Mouse (Mus musculus): ENCODE results near the gene Tmem191c. TPM values are rescaled to one million over a fixed set of nuclear protein-coding genes. Genes with fewer than 3 reads are reported as not detected.

The Tmem191c gene
- polyA plus RNA-seq, 1 experiment = 351 TPM

DNA sequence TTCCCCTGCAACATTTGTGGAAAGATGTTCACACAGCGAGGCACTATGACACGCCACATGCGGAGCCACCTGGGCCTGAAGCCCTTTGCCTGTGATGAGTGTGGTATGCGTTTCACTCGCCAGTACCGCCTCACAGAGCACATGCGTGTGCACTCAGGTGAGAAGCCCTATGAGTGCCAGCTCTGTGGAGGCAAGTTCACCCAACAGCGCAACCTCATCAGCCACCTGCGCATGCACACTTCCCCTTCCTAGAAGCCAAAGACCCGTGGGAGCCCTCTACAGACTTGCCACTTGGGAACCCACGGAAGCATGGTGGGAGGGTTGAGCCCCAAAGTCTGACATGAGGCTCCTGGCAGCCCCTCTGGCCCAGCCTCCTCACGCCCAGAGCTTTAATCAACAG is 17.0 kb upstream of the Tmem191c start:
- no peak for DNase-seq (ENCODE audit: extremely low spot score in 1 of 2, low spot score in 1 of 2)

DNA sequence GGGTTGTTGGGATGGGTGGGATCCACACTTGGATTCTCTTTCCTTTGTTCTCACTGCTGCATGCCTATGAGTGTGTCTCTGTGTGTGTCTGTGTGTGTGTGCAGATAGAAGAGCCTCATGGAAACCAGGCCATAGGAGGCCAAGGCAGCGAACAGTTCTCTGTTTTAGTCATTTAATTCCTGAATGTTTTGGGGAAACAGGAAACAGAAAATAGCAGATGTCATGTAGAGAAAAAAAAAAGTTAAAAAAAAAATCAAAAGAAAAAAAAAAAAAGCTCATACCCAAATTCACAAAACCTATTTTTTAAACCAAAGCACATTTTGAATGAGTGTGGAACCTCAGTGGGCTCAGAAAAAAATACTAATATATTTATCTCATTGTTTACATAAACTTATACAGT is 14.5 kb upstream of the Tmem191c start:
- DNase-seq (ENCODE audit: extremely low spot score in 1 of 2, low spot score in 1 of 2) = no peak

DNA sequence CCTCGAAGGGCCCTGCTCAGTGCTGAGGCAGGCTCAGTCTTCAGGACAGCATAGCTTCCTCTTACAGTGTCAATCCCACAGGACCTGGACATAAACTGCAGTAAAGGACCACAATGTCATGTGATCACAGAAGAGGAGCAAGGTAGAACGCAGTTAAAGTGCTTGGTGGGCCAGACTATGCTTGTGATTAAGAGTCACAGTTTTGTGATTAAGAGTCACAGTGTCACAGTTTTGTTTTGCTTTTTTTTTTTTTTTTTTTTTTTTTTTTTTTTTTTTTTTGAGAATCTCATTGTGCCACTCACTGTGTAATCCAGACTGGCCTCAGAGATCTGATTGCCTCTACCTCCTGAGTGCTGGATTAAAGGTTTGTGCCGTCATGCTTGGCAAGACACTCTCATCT is 9.8 kb upstream of the Tmem191c start:
- no peak for DNase-seq (ENCODE audit: extremely low spot score in 1 of 2, low spot score in 1 of 2)

DNA sequence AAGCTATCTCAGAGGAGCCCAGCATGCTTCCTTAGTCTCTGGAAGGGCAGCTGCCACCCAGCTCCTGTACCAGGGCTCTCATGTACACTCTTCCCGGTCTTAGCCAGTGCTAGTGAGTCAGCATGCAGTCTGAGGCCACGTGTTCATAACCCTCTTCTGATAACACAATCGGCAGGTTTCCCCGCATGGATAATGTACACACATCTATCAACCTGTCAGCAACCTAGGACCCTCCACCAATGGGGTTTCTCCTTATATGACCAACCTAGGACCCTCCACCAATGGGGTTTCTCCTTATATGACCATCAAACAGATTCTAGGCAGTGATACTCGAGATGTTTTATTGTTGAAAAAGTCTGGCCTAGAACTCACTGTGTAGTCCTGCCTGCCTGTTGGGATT is 7.9 kb upstream of the Tmem191c start:
- DNase-seq (ENCODE audit: extremely low spot score in 1 of 2, low spot score in 1 of 2) = no peak

DNA sequence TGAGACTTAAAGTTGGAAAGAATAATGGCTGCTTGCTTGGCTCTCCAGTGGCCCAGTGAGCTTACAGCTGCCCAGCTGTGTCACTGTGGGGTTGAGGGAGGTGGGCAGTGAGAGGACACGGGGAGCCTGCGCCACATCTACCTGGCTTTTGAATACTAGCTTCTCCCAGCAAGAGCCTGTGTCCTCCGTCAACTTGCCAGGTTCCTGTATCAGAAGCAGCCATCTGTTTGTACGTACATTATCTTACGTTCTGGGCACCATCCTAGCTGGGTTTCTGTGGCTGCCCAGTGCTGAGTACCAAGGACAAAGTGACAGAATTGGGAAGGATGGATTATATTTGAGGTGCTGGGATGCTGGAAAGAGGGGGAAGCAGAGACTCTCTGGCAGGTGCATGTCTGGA is 6.0 kb upstream of the Tmem191c start:
- no peak for DNase-seq (ENCODE audit: extremely low spot score in 1 of 2, low spot score in 1 of 2)

DNA sequence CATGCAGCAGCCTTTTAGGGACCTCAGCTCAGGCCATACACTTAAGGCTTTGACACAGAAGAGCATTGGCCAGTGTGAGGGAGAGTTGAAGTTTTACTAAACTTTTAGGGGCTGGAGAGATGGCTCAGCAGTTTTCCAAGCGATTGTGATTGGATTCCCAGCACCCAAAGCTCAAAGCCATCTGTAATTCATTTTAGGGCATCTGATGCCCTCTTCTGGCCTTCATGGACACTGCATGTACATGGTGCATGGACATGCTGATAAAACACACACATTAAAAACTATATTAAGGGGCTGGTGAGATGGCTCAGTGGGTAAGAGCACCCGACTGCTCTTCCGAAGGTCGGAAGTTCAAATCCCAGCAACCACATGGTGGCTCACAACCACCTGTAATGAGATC is 4.8 kb upstream of the Tmem191c start:
- peak in 1 of 2 experiments; percentile 58 for DNase-seq (ENCODE audit: extremely low spot score in 1 of 2, low spot score in 1 of 2)

DNA sequence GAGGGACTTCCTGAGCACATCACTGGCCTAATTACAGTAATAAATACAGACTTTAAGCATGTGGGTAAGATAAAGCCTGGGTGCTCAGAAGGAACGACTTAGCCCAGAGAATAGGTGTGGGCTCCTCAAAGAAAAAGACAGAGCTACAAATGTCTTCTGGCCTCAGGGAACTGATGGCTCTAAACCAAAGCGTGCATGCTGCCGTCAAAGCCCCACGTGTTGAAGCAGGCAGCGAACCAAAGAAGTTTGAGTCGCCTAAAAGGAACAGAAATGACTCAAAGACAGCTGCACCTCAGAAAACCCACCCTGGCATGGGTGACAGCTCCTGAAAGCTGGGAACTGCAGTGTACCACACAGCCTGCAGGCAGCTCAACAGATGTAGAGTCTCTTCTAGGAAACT is 4.0 kb upstream of the Tmem191c start:
- no peak for DNase-seq (ENCODE audit: extremely low spot score in 1 of 2, low spot score in 1 of 2)

DNA sequence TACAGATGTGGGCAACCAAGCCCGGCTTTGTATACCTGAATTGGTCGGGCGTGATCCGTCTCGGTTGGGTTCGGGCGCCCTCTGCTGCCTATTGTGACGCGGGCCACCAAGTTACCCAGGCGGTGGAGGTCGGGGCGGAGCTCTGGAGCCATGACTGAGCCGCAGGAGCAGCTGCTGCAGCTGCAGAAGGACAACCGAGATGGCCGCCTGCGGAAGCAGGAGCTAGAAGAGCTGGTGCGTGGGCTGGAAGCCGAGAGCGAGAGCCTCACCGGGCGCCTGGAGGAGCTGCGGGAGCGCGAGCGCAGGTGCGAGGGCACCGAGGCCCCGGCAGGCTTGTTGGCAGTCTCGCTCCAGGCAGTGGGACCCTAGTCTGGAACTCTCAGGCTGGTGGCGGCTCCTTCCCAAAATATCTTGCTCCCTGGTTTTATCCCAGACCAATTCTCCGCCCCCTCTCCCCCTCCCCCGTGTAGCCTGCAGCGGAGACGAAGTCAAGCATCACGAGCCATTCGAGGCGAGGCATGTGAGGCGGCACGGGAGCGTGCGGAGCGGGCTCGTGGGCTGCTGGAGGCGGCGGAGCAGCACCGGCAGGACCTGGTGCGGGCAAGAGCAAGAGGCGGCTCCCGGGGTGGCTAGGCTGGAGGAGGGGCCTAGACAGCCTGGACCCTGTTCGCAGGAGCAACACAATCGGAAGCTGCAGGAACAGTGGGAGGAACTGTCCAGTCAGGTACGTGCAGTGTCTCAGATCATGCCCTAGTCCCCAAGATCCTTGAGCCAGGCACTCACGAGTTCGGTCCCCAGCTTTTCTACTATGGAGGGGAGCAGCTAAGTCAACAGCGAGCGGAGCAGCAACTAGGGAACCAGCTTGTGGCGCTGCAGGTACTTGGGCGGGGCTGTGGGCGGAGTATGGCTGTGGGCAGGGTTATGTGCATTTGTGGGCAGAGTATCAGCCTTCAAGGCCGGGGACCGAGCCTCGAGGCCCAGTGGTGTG is 581 bp downstream of the Tmem191c start:
- DNase-seq (ENCODE audit: extremely low spot score in 1 of 2, low spot score in 1 of 2) = peak; percentile 87 to 97

DNA sequence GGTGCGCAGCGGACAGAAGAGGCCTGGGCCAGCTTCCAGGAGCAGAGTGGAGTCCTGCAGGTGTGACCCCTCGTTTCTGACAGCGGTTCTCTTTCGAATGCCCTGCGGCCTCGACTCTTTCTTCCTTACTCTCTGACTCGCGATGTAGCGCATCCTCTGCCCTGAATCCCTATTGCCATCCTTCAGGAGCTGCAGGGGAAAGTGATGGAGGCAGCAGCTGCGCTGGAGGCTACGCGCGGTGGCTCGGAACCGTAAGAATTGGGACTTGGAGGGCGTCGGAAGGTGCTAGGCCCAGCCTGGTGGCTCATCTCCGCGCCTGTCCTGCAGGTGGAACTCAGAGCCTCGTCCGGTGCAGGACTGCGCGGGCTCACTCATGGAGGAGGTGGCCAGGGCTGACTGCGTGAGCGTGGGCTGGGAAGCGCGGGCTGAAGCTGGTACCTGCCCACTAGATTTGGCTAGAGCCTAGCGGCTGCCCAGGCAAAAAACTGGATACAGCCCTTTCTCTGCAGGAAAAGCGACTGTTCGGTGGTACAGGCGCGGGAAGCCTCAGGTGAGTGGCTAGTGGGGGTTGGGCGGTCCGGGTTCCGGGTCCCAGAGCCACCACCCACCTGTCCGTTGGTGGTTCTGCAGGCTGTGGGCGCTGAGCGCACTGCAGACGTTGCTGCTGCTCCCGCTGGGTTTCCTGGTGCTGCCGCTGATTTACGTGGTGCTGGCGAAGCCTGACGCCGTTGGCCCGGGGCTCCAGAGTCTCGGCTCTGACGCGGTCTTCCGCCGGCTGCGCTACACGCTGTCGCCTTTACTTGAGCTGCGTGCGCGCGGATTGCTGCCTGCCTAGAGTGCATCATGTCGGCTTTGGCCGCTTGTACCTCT is 1.7 kb downstream of the Tmem191c start:
- DNase-seq (ENCODE audit: extremely low spot score in 1 of 2, low spot score in 1 of 2) = peak; percentile 55 to 78

DNA sequence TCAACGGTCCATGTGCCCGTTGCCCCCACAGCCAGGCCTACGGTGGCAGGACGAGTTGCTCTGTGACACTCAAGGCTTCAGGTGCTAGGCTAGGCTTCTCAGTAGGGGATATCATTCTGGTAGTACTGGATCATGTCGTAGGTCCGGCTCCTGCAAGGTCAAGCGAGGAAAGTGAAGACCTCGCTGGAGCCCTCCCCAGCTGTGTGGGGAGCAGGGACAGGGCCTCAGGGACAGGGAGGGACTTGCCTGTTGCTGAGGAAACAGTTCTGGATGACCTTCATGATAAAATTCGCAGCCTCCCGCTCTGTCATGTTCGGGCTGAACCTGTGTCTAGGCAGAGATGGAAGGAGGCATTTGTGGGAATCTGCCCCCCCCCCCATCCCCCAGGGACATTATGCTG is 4.6 kb downstream of the Tmem191c start:
- DNase-seq (ENCODE audit: extremely low spot score in 1 of 2, low spot score in 1 of 2) = no peak

DNA sequence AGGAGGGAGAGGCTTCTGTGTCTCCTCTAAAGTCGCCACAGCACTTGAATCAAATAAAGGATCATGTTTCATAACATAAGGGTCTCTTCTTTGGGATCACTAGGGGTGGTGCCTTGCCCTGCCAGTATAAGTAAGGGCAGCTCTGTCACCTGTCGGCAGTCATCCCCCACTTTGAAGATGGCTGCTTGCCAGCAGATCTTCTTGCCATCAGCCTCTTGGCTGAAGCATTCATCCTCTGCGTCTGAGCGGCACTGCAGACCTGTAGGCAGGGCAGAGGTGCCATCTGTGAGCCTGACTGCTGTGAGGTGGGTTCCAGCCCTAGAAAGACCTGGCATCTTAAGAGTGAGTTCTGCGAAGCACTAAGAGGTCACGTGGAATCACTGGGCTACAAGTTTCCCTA is 7.3 kb downstream of the Tmem191c start:
- DNase-seq (ENCODE audit: extremely low spot score in 1 of 2, low spot score in 1 of 2) = peak in 1 of 2 experiments; percentile 38

DNA sequence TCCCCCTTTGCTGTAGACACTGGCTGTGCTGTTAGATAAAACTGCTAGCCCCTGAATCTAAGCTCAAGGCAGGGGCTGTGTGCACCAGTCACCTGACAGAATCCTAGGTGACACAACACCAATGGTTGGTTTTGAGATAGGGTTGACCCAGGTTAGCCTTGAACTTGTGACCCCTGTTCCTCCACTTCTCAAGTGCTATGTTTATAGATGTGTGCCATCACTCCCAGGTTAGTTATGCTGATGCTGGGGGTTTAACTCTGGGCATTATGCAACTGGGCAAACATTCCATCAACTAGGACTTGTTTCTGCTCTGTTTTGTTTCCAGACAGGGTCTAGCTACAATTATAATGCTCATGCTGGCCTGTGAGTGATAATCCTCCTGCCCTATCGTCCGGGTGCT is 11.2 kb downstream of the Tmem191c start:
- no peak for DNase-seq (ENCODE audit: extremely low spot score in 1 of 2, low spot score in 1 of 2)

DNA sequence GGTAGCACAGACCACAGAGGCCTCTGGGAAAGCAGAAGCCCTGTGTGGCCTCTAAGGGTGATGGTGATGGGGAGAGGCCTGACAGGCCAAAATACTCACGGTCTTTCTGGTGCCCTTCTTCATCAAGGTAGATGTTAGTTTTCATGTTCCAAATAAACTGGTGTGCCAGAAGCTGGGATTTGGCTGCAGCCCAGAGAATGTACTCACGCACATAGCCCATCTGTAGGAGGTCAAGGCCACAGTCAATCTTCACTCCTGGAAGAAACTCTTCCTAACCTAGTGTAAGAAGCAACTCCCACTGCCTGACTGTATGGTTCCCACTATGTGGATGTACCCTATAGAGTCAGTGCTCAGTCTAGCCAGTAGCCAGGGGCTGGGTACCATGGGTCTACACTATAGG is 15.1 kb downstream of the Tmem191c start:
- no peak for DNase-seq (ENCODE audit: extremely low spot score in 1 of 2, low spot score in 1 of 2)

DNA sequence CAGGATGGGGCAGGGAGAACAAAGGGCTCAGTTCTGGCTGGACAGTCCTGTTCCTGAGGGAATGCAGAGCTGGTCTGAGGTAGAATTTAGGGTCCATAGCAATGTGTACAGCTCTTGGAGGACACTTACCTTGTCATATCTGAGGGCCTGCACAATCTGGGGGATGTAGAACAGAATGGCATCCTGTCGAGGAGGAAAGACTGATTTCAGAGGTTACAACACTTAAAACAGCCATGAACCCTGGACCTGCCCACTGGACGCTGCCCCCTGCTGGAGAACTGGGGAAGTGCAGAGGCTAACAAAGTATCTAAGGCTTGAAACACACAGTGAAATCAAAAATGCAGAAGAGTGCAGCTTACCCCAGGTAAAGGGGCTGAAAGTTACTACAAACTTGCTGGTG is 16.9 kb downstream of the Tmem191c start:
- DNase-seq (ENCODE audit: extremely low spot score in 1 of 2, low spot score in 1 of 2) = peak in 1 of 2 experiments; percentile 78

DNA sequence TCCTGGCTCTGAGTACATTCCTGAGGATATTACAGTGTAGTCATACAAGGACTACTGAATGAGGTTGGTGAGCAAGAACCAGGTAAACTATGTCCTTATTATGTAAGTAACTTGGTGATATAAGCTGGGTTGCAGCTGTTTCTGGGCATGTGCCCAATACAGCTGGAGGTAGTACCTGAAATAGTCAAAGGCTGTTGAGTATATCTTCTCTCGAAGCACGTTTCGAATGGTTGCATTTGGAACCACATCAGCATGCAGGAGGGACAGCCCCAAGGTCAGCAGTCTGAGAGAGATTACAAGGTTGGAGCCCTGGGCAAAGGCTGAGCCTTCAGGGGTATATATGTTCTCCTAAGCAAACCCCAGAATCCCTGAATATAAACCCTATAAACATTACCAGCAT is 24.9 kb downstream of the Tmem191c start:
- DNase-seq (ENCODE audit: extremely low spot score in 1 of 2, low spot score in 1 of 2) = no peak

DNA sequence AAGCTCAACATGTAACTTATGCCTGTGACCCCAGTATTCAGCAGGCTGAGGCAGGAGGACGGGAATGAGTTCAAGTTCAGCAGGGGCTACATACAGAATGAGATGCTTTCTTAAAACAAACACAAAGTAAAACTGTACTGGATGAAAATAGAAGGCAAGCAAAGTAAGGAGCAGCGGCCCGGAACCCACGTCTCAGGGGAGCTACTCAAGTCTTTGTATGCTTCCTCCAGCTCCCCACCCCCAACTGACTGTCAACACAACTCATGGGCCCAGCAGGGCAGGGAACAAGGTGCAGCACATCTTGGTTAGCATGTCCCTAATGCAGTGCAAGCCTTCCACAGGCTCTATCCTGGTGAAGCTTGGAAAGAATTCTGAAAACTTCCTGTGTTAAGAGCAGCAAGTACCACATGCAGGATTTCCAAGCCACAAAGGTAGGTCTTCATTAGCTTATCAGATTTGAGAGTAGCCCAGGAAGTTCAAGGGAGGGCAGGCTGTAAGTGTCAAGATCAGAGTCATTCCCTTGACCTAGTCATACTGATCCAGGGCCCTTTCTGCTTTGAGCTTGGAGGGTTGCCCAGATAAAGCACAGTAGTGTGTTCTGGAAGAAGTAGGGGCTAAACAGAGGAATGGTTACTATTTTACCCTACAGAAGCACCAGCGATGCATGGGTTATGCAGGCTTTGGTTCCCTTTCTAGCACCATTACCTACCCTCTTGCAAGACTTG is 27.8 kb downstream of the Tmem191c start:
- DNase-seq (ENCODE audit: extremely low spot score in 1 of 2, low spot score in 1 of 2) = no peak

DNA sequence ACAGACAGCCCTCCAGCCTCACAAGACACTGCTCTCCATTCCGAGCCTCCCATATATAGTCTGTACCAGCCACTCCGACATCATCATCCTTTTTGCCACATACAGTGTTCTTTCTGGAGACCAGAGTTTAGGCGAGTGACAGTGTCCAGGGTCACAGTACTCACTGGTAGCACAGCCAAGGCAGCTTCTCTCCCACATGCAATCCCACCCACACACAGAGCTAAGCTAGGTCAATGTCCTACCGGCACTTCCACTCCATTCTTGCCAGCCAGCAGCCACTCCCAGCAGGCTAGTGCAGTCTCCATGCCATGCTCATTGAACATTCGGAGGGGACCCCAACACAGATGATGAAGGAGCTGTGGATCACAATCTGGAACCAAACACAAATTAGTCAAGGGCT is 31.6 kb downstream of the Tmem191c start:
- no peak for DNase-seq (ENCODE audit: extremely low spot score in 1 of 2, low spot score in 1 of 2)

DNA sequence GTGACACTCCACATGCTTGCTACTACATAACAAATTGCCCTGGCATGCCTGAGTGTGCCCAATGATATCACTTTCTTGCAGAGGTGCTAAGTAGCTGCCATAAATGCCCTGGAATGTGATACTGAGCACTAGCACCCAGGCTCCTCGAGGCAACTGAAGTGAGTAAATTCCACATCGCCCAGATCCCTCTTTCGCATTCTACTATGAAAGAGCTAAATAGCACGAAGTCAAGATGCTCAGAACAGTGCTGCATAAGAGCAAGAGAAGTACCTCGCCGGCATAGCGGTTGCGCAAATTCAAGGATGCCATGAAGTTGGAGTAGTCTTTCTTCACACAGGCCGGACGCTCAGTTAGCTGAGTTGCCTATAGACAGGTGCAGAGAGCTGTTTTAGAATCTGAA is 33.2 kb downstream of the Tmem191c start:
- no peak for DNase-seq (ENCODE audit: extremely low spot score in 1 of 2, low spot score in 1 of 2)

DNA sequence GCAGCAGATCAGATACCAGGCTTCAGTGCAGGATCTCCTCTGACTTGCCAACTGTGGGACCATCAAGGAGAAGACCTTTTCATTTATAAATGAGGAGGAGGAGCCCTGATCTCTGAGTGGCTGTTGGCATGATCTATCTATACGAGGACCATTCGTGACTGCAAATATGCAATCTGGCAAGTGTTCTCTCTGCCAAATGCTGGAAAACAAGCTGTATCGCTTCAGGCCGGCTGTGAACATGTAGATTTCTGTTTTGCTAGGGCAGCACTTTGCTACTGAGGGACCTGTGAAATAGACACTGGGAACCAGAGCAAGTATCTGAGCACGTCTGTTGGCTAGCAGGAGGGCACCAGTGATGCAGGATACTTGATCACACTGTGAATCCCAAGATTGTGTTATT is 36.7 kb downstream of the Tmem191c start:
- DNase-seq (ENCODE audit: extremely low spot score in 1 of 2, low spot score in 1 of 2) = no peak

DNA sequence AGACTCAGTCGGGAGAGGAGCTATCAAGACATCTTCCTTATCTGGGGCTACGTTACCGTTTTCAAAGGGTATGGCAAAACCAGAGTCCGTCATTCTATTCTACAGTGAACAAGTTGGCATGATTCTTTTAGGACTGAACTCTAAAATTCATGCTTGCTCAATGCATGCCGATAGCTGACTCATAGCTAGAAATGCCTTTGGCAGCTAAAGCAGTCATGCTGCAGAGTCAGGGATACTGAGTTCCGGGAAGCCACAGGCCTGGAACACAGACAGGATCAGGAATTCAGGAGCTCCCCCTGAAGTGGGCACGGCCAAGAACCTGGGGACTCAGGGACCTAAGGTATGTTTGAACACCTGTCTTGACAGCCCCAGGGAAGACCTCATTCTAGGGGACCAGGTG is 40.7 kb downstream of the Tmem191c start:
- peak in 1 of 2 experiments; percentile 46 for DNase-seq (ENCODE audit: extremely low spot score in 1 of 2, low spot score in 1 of 2)

DNA sequence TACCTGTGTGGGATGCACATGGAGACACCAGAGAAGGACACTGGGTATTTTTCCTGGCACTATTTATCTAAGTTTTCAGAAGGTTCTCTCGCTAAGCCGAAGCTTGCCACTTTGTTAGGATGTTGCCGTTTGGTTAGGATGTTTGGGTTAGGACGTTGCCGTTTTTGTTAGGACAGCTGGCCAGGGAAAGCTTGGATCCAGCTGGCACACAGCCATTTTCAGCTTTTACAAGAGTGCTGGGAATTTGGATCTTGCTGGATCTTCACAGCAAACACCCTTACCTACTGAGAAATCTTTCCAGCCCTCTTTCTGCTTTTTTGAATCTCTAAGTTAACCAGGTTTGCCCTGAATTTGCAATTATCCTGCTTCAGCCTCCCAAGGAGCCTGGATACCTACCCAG is 45.6 kb downstream of the Tmem191c start:
- peak in 1 of 2 experiments; percentile 42 for DNase-seq (ENCODE audit: extremely low spot score in 1 of 2, low spot score in 1 of 2)

Measured in frontal cortex, adult 2 months (tissue).